In genomic region chr16:75675871-75676270, GRCm38 (mm10) we compare ENCODE assay signal across 8 mouse cellular contexts.
DNase-seq lines count a peak whose midpoint lies in the region; ATAC-seq lines count a peak whose summit lies in the region.

No protein-coding gene starts in this region.

- H3K9ac ChIP-seq in midbrain, embryonic 16.5 days (ENCODE audit: low read depth, low read length) = no peak overlapping the region

- WGBS in midbrain, embryonic 10.5 days = 70% methylated on average over 2 of the region's 2 CpGs
- 59% methylated on average over 2 of the region's 2 CpGs for WGBS in midbrain, embryonic 16.5 days

- peak; percentile 13 to 17 for DNase-seq in cerebellum, adult 18-20 months
- DNase-seq in cerebellum, adult 11 months = no peak
- DNase-seq in midbrain, embryonic 10.5 days (ENCODE audit: low spot score) = peak; percentile 14
- DNase-seq in c-Kit-positive CD71-positive TER-119-negative erythroid progenitor cells, embryonic 14.5 days (ENCODE audit: low read depth) = peak; percentile 39
- DNase-seq in hindlimb bud, embryonic 11.5 days (ENCODE audit: extremely low spot score, low read depth, low spot score) = peak; percentile 28
- DNase-seq in thymus, postnatal 14 days = peak; percentile 42

- no peaks in the 10 kb centered on the region for H3K9me3 ChIP-seq in midbrain, embryonic 10.5 days (replicated peaks)
- no peaks in the 10 kb centered on the region for H3K9me3 ChIP-seq in midbrain, embryonic 16.5 days (replicated peaks; ENCODE audit: control insufficient read depth, low read length, poor library complexity, severe bottlenecking)

- H3K36me3 ChIP-seq in midbrain, embryonic 10.5 days = no peaks in the 10 kb centered on the region
- H3K36me3 ChIP-seq in midbrain, embryonic 16.5 days (ENCODE audit: control insufficient read depth, insufficient read depth, low read length) = no peaks in the 10 kb centered on the region

- no peaks in the 10 kb centered on the region for H3K4me1 ChIP-seq in midbrain, embryonic 10.5 days
- peaks cover 2% of the 10 kb centered on the region; the same call in 1 of the 2 replicates for H3K4me1 ChIP-seq in midbrain, embryonic 16.5 days (ENCODE audit: control insufficient read depth, insufficient read depth, low read length)

- no peak overlapping the region for H3K4me3 ChIP-seq in midbrain, embryonic 10.5 days
- no peak overlapping the region for H3K4me3 ChIP-seq in midbrain, embryonic 16.5 days (ENCODE audit: low read depth, low read length)

- H3K27me3 ChIP-seq in midbrain, embryonic 10.5 days (ENCODE audit: low read depth, poor library complexity, severe bottlenecking) = no peaks in the 10 kb centered on the region
- H3K27me3 ChIP-seq in midbrain, embryonic 16.5 days (ENCODE audit: control insufficient read depth, insufficient read depth, low read depth, low read length) = no peaks in the 10 kb centered on the region

- H3K4me2 ChIP-seq in midbrain, embryonic 16.5 days (ENCODE audit: low read length) = no peak overlapping the region

- no peak for ATAC-seq in midbrain, embryonic 16.5 days
- peak; percentile 93 for ATAC-seq in megakaryocyte, adult 5-6 weeks (ENCODE audit: poor library complexity, severe bottlenecking)

- H3K27ac ChIP-seq in midbrain, embryonic 10.5 days (replicated peaks) = no peak overlapping the region
- H3K27ac ChIP-seq in midbrain, embryonic 16.5 days (ENCODE audit: low read length) = no peak overlapping the region
